Mouse (Mus musculus) hindlimb bud, embryonic 11.5 days (tissue): Measurements from ENCODE around the gene Tcaf3.

ENCODE experiments used
- DNase-seq: peaks from one replicate; pipeline ENCODE4 v3.0.0-alpha.2; 2012; ENCODE audit warnings: low read depth, low spot score; ENCODE audit errors: extremely low spot score

Gene Tcaf3

DNA sequence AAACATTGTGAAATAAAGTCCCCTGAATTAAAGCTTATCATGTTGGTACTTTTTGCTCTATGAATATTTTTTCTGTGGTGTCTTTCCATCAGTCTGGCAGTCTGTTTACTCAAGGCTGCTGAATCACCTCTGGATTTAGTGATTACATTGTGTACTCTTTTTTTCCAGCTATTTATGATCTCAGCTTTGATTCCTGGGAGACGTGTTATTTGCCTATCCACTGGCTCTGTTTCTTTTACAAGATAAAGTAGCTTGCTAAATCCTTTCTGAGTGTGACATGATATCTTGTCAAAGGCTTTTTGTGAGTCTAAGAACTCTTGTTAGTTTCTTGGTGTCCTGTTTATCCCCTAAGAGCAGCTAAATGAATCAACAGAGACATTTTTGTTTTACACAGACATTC, 52.6 kb downstream of the Tcaf3 start:
- no peak for DNase-seq

DNA sequence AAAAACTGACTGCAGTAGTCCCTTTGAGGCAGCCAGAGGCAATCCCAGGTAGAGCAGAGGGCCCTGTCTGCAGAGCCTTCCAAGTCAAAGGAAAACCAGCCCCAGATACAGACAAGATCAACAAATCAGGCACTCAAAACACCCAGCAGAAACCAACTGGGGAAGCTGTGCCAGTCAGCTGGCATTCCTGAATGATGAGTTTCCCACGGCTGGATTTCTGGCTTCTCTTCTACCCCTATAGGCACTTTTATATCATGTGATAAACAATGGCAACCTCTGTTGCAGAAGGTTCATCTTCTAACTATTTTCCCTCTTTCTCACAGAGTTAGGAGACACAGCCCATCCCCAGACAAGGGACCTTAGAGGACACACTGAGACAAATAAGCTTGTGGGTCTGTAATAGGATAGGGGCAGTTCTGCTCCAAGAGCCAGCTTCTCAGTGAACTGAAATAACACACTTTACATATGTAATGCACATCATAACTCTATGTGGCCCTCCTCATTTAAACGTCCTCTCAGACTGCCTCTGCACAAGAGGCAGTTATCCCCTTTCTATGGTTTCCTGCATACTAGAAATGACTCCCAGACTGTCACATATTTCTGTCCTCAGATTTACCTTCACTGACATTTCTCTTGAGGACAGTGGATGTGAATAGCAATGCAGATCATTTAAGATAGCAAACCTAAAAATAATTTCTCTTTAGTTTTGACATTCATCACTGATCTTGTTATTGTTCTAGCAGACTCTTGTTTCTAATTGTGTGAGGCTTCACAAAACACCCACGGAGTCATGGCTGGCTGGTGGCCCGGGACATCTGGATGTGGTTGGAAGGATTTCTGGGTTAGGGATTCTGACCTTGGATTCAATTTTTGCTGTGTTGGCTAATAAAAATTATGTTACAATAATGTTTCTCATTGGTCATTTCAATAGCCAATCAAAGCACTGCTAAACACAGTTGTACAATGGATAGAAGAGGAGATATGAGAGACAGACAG, 55.2 kb downstream of the Tcaf3 start:
- no peak for DNase-seq

DNA sequence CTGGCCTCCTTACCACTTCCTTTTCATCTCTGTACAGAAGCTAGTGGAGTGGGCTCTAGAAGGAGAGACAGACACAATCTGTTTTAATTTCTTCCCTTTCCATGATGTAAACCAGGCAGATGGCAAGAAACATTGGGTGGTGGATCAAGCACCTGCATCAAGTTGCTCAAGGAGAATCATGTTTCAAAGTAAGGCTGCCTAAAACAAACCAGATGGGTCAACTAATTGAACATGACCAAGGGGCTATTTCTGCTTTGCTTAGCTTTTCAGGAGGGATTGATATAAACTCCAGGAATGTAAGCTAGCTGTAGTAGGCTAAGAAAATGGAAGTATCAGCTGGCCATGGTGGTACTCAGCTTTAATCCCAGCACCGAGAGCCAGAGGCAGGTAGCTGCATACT, 56.8 kb downstream of the Tcaf3 start:
- DNase-seq: peak; percentile 44

DNA sequence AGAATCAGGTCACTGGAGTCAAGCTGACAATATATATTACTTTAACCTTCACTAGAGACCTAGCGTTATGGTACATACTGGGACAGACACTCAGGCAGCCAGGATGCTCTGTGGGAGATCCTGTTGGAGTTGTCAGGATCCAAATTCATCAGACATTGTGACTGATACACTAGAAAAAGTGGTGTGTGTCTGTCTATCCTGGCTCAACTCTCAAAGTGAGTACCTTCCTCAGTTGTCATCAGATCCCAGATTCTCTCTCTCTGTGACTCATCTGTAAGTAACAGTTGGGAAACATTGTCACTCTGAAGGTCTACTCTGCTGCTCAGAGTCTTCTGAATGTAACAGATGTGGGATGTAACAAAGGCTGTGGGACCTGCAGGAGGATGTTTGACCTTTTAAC, 57.8 kb downstream of the Tcaf3 start:
- no peak for DNase-seq
